Mouse (Mus musculus): ENCODE measurements around the gene Arhgap35.
A peak's percentile ranks its signal among the peaks of the same experiment; 100 is the strongest.
"Not testable (repeated sequence)": the region's sequence is repeated elsewhere in the genome, so short reads cannot be mapped to it uniquely, and the experiment has no call there.

Gene Arhgap35

GRCm38 (mm10) chr7:16614888-16615715 is at the start of gene Arhgap35:
TSS of gene Arhgap35 (minus strand) at chr7:16614993.
- DNase-seq (ENCODE audit: low spot score), result peak; percentile 95

- no peak for DNase-seq (ENCODE audit: low spot score)
Observed at GRCm38 (mm10) chr7:16644260-16644659, 29.5 kb upstream of the Arhgap35 start.

- DNase-seq (ENCODE audit: low spot score), result not testable (repeated sequence)
Observed at GRCm38 (mm10) chr7:16643106-16643505, 28.3 kb upstream of the Arhgap35 start.

- no peak for DNase-seq (ENCODE audit: low spot score)
Observed at GRCm38 (mm10) chr7:16639028-16639427, 24.2 kb upstream of the Arhgap35 start.

GRCm38 (mm10) chr7:16635116-16635515 is 20.3 kb upstream of the Arhgap35 start:
- DNase-seq (ENCODE audit: low spot score), result no peak

- not testable (repeated sequence) for DNase-seq (ENCODE audit: low spot score)
Observed at GRCm38 (mm10) chr7:16633913-16634312, 19.1 kb upstream of the Arhgap35 start.

GRCm38 (mm10) chr7:16631932-16632331 is 17.1 kb upstream of the Arhgap35 start:
- DNase-seq (ENCODE audit: low spot score), result no peak

GRCm38 (mm10) chr7:16631025-16631424 is 16.2 kb upstream of the Arhgap35 start:
- DNase-seq (ENCODE audit: low spot score), result no peak

- DNase-seq (ENCODE audit: low spot score), result no peak
Observed at GRCm38 (mm10) chr7:16629598-16630296, 15.0 kb upstream of the Arhgap35 start.

GRCm38 (mm10) chr7:16628096-16628771 is 13.4 kb upstream of the Arhgap35 start:
- peak; percentile 64 for DNase-seq (ENCODE audit: low spot score)

GRCm38 (mm10) chr7:16623687-16624086 is 8.9 kb upstream of the Arhgap35 start:
- no peak for DNase-seq (ENCODE audit: low spot score)

GRCm38 (mm10) chr7:16623131-16623530 is 8.3 kb upstream of the Arhgap35 start:
- no peak for DNase-seq (ENCODE audit: low spot score)

GRCm38 (mm10) chr7:16621066-16621622 is 6.4 kb upstream of the Arhgap35 start:
- no peak for DNase-seq (ENCODE audit: low spot score)

- DNase-seq (ENCODE audit: low spot score), result no peak
Observed at GRCm38 (mm10) chr7:16618661-16619211, 3.9 kb upstream of the Arhgap35 start.

GRCm38 (mm10) chr7:16617045-16617444 is 2.3 kb upstream of the Arhgap35 start:
- peak; percentile 58 for DNase-seq (ENCODE audit: low spot score)

GRCm38 (mm10) chr7:16614171-16614887 is 464 bp downstream of the Arhgap35 start:
- DNase-seq (ENCODE audit: low spot score), result no peak

GRCm38 (mm10) chr7:16613461-16614170 is 1.2 kb downstream of the Arhgap35 start:
- no peak for DNase-seq (ENCODE audit: low spot score)

GRCm38 (mm10) chr7:16610345-16610744 is 4.4 kb downstream of the Arhgap35 start:
- no peak for DNase-seq (ENCODE audit: low spot score)

GRCm38 (mm10) chr7:16608961-16609360 is 5.8 kb downstream of the Arhgap35 start:
- DNase-seq (ENCODE audit: low spot score), result no peak

GRCm38 (mm10) chr7:16608046-16608445 is 6.7 kb downstream of the Arhgap35 start:
- DNase-seq (ENCODE audit: low spot score), result no peak

GRCm38 (mm10) chr7:16606808-16607207 is 8.0 kb downstream of the Arhgap35 start:
- not testable (repeated sequence) for DNase-seq (ENCODE audit: low spot score)

Data from layer of hippocampus, adult 9-10 months (tissue).